Mouse (Mus musculus) G1E (cell line): ENCODE measurements around the gene Glp1r. TPM values are rescaled to one million over a fixed set of nuclear protein-coding genes. Genes with fewer than 3 reads are reported as not detected.

Source experiments
- ATAC-seq: 2 replicates; pipeline ENCODE4 v1.8.0; 2016; ENCODE audit warnings: mild to moderate bottlenecking; ENCODE audit not compliant: insufficient number of reproducible peaks, poor library complexity, low FRiP score, severe bottlenecking; ENCODE audit errors: extremely low read depth
- DNase-seq: peaks from one replicate; pipeline ENCODE4 v3.0.0; 2012; ENCODE audit warnings: low spot score
- H3K27me3 ChIP-seq: 2 replicates; pipeline ENCODE4 v1.6.1; 2012; ENCODE audit warnings: mild to moderate bottlenecking, low read length, inconsistent platforms; ENCODE audit not compliant: insufficient read depth
- H3K36me3 ChIP-seq: replicated peaks from 2 replicates; pipeline ENCODE3; 2012; ENCODE audit warnings: mild to moderate bottlenecking, inconsistent platforms
- H3K4me1 ChIP-seq: 2 replicates; pipeline ENCODE4 v1.6.1; 2012; ENCODE audit warnings: low read depth, low read length, inconsistent platforms, mixed read lengths; ENCODE audit not compliant: insufficient read depth
- H3K4me3 ChIP-seq: 2 replicates; pipeline ENCODE4 v1.5.1; 2012; ENCODE audit warnings: low read depth, mild to moderate bottlenecking, inconsistent platforms, low read length, moderate library complexity, mixed read lengths
- H3K9me3 ChIP-seq: replicated peaks from 2 replicates; pipeline ENCODE4 v1.6.1; 2012; ENCODE audit warnings: inconsistent platforms
- CTCF ChIP-seq: IDR thresholded peaks from 2 replicates; pipeline ENCODE4 v1.5.1; 2012; ENCODE audit warnings: low read depth, low read length, inconsistent platforms, mixed read lengths
- GATA1 ChIP-seq: IDR thresholded peaks from 2 replicates; pipeline ENCODE4 v1.6.1; 2012; ENCODE audit warnings: borderline replicate concordance, low read length, inconsistent platforms, mixed read lengths
- GATA2 ChIP-seq: IDR thresholded peaks from 2 replicates; pipeline ENCODE4 v1.6.1; 2012; ENCODE audit warnings: low read depth, low read length, inconsistent platforms, borderline replicate concordance
- POLR2AphosphoS5 ChIP-seq: IDR thresholded peaks from 2 replicates; pipeline ENCODE4 v1.6.1; 2012; ENCODE audit warnings: low read depth, low read length, inconsistent platforms; ENCODE audit not compliant: insufficient replicate concordance
- TAL1 ChIP-seq: conservative IDR thresholded peaks from 2 replicates; pipeline ENCODE4 v1.6.1; 2012; ENCODE audit warnings: low read depth, low read length, inconsistent platforms, mixed read lengths
- polyA plus RNA-seq: library from polyadenylated mRNA; stranded (reverse); fragments of >175 nt; gene quantifications from 2 replicates; pipeline ENCODE4 v1.2.3, GENCODE M21; 2012
- total RNA-seq, 2 experiments: library from RNA; stranded (forward) in 1 of 2; stranded (reverse) in 1 of 2; fragments of 200-1000 nt in 1 of 2; fragments of >200 nt in 1 of 2; fragmentation: Nextera tagmentation in 1 of 2; gene quantifications; 2 replicates each; pipeline ENCODE4 v1.2.3; 2014 to 2017

Gene Glp1r
- total and polyA plus RNA-seq, 3 experiments: 0.05 TPM; not detected in 2

- no peak for DNase-seq
- TF ChIP-seq GATA2 (no peak), CTCF (no peak), POLR2AphosphoS5 (no peak), GATA1 (no peak), TAL1 (no peak)
- no peak overlapping the region for H3K4me3 ChIP-seq
- no peaks in the 10 kb centered on the region for H3K36me3 ChIP-seq
- no peak for ATAC-seq
- H3K4me1 ChIP-seq: no peaks in the 10 kb centered on the region
- no peaks in the 10 kb centered on the region; the same call in 1 of the 2 replicates for H3K27me3 ChIP-seq
- H3K9me3 ChIP-seq: peaks cover 49% of the 10 kb centered on the region
Observed at GRCm38 (mm10) chr17:30881001-30881400, 20.6 kb upstream of the Glp1r start.

GRCm38 (mm10) chr17:30882206-30882605, 19.4 kb upstream of the Glp1r start:
- DNase-seq (no peak), ATAC-seq (no peak)
- Histone ChIP-seq H3K27me3 (no peaks in the 10 kb centered on the region; the same call in 1 of the 2 replicates), H3K9me3 (peaks cover 55% of the 10 kb centered on the region), H3K36me3 (no peaks in the 10 kb centered on the region), H3K4me3 (no peak overlapping the region), H3K4me1 (no peaks in the 10 kb centered on the region)
- TF ChIP-seq CTCF (no peak), POLR2AphosphoS5 (no peak), TAL1 (no peak), GATA2 (no peak), GATA1 (no peak)

GRCm38 (mm10) chr17:30883534-30883933, 18.1 kb upstream of the Glp1r start:
- Histone ChIP-seq H3K4me1 (no peaks in the 10 kb centered on the region), H3K9me3 (peaks cover 61% of the 10 kb centered on the region), H3K36me3 (no peaks in the 10 kb centered on the region), H3K27me3 (no peaks in the 10 kb centered on the region; the same call in 1 of the 2 replicates), H3K4me3 (no peak overlapping the region)
- no peak for ATAC-seq
- DNase-seq: no peak
- TF ChIP-seq GATA1 (no peak), TAL1 (no peak), POLR2AphosphoS5 (no peak), GATA2 (no peak), CTCF (no peak)

- ATAC-seq (no peak), DNase-seq (no peak)
- Histone ChIP-seq H3K27me3 (peaks cover 7% of the 10 kb centered on the region; the same call in 1 of the 2 replicates), H3K36me3 (no peaks in the 10 kb centered on the region), H3K4me3 (no peak overlapping the region), H3K9me3 (peaks cover 70% of the 10 kb centered on the region), H3K4me1 (no peaks in the 10 kb centered on the region)
- no peak for TF ChIP-seq TAL1
- TF ChIP-seq POLR2AphosphoS5: no peak
- no peak for TF ChIP-seq CTCF
- no peak for TF ChIP-seq GATA2
- no peak for TF ChIP-seq GATA1
Observed at GRCm38 (mm10) chr17:30892086-30892485, 9.5 kb upstream of the Glp1r start.

- no peak for DNase-seq
- Histone ChIP-seq H3K4me1 (no peaks in the 10 kb centered on the region), H3K9me3 (peaks cover 64% of the 10 kb centered on the region), H3K27me3 (peaks cover 7% of the 10 kb centered on the region; the same call in 1 of the 2 replicates), H3K4me3 (no peak overlapping the region), H3K36me3 (no peaks in the 10 kb centered on the region)
- no peak for TF ChIP-seq GATA2
- no peak for TF ChIP-seq TAL1
- no peak for TF ChIP-seq POLR2AphosphoS5
- no peak for TF ChIP-seq CTCF
- no peak for TF ChIP-seq GATA1
- ATAC-seq: no peak
Observed at GRCm38 (mm10) chr17:30892730-30893129, 8.9 kb upstream of the Glp1r start.

GRCm38 (mm10) chr17:30897075-30897474, 4.5 kb upstream of the Glp1r start:
- H3K9me3 ChIP-seq: peaks cover 51% of the 10 kb centered on the region
- peaks cover 16% of the 10 kb centered on the region for H3K27me3 ChIP-seq
- ATAC-seq (no peak), DNase-seq (no peak)
- no peak overlapping the region for H3K4me3 ChIP-seq
- H3K4me1 ChIP-seq: no peaks in the 10 kb centered on the region; the same call in 1 of the 2 replicates
- H3K36me3 ChIP-seq: no peaks in the 10 kb centered on the region
- TF ChIP-seq POLR2AphosphoS5 (no peak), GATA1 (no peak), GATA2 (no peak), CTCF (no peak), TAL1 (no peak)

- Histone ChIP-seq H3K9me3 (peaks cover 77% of the 10 kb centered on the region), H3K36me3 (no peaks in the 10 kb centered on the region), H3K27me3 (peaks cover 15% of the 10 kb centered on the region), H3K4me3 (no peak overlapping the region), H3K4me1 (no peaks in the 10 kb centered on the region; the same call in 1 of the 2 replicates)
- TF ChIP-seq GATA1 (no peak), GATA2 (no peak), TAL1 (no peak), CTCF (no peak), POLR2AphosphoS5 (no peak)
- DNase-seq (no peak), ATAC-seq (no peak)
Observed at GRCm38 (mm10) chr17:30904096-30904495, 2.5 kb downstream of the Glp1r start.
